Mouse (Mus musculus): ENCODE measurements around the gene Mrpl46.

Gene Mrpl46

DNA sequence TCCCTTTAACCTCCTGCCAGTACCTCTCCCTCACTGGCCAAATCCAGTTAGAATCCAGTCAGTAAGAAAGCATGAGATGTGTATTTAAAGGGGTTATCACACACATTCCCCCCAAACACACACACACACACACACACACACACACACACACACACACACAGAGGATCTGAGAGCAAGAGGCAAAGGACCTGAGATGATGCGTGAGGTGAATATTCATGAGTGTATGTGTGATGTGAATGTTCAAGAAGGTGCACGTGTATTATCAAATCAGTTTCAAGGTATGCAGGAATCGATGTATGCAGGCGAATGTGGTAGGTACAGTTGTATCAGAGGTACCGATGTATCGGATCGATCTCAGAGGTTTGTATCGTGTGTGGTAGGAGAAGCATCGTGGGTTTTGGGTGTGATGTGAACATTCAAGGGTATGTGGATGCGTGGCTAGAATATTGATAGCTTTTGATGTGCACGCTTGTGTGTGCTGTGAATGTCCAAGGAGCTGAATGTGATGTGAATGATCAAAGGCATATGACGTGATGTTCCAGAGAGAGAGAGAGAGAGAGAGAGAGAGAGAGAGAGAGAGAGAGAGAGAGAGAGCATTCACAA, 15.3 kb downstream of the Mrpl46 start:
- no peak for DNase-seq (ENCODE audit: low read depth)

DNA sequence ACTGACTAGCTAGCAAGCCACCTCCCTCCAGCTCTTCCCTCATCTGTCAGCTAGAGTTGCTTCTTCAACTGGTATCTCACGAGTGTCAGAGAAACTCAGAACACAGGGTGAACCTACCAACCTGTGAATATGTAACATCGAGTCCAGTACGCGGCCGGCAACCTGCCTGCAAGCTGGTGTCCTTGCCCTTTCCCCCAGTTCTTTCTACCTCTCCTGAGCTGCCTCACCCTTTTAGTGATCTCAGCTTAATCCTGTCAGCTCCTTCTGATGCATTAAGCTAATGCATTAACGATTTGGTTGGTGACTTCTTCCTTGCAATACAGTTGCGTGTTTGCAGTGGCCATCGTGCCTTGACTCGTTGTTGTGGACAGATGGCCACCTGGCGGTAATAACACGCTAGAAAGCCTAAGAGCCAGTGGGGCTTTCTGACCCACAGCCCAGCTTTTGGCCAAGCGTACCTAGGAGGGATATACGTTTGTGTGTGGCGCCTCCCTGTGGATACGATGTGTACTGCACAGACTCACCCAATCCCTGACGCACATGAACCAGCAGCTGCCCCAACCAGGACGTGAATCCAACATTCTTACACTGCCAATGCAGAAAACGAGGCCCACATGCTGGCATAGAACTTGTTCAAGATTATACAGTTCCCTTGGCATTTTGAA, 17.2 kb downstream of the Mrpl46 start:
- peak; percentile 30 for DNase-seq (ENCODE audit: low read depth)

DNA sequence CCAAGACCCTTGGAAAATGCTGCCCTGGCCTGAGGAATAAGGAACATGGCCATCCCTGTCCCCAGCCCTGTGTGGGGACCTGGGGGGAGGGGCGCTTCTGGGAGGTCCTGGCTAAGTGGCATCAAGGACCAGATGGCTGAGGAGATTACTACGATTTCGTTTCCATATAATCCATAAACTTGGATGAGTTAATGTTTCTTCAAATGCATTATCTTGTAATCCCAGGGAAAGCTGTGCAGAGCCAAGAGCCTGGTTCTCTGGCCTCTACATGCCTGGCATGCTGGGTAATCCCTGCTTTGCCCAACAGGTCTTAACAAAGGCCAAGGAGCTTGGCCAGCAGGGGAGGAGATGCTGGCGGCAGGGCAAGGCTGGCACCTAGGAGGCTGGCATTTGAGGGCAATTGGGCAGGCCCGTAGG, 18.1 kb downstream of the Mrpl46 start:
- DNase-seq (ENCODE audit: low read depth): no peak

GRCm38 (mm10) chr7:78763801-78764200, 19.5 kb downstream of the Mrpl46 start:
- DNase-seq (ENCODE audit: low read depth): no peak

DNA sequence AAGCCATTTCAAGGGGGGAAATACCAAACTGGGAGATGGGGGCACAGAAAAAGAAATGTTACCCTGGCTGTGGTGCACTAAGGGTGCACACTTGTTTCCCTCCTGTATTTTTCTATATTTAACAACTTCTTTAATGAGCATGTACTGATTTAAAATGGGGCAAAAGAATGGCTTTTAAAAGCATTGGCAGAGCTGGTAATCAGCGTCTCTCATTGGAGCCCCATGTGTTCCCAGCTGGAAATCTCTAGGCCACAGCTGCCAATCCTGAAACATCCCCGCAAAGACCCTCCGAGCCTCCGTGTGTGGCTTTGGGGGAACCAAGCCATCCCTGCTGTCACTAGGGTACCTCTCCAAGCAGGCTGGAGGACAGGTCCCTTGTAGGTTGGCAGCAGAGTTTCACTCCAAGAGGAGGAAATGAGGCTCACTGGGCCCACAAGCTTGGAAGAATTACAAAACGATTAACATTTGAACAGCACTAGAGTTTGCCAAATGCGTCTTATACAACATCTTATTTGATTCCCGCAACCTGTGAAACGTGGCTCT, 28.8 kb downstream of the Mrpl46 start:
- no peak for DNase-seq (ENCODE audit: low read depth)

- DNase-seq (ENCODE audit: low read depth): no peak
These were observed 29.4 kb downstream of the Mrpl46 start for GRCm38 (mm10) chr7:78753752-78754457.

DNA sequence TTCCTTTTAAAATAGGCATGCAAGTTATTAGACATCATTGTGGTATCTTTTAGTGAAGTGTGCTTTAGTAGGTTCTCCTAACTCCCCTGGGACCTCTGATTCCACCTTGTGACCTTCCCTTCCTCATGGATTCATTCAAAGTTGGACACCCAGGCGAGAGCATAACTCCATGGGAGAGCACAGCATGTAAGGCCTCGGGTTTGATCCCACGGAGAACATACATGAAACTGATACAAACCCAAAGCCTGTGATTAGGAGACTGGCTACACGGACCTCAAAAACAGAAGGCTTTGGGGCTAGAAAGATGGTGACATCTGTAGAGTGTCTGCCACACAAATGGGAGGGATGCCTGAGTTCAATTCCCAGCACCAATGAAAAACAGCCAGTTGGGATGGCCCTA, 30.4 kb downstream of the Mrpl46 start:
- DNase-seq (ENCODE audit: low read depth): no peak

- DNase-seq (ENCODE audit: low read depth): no peak
These were observed 39.5 kb downstream of the Mrpl46 start for GRCm38 (mm10) chr7:78743731-78744385.

DNA sequence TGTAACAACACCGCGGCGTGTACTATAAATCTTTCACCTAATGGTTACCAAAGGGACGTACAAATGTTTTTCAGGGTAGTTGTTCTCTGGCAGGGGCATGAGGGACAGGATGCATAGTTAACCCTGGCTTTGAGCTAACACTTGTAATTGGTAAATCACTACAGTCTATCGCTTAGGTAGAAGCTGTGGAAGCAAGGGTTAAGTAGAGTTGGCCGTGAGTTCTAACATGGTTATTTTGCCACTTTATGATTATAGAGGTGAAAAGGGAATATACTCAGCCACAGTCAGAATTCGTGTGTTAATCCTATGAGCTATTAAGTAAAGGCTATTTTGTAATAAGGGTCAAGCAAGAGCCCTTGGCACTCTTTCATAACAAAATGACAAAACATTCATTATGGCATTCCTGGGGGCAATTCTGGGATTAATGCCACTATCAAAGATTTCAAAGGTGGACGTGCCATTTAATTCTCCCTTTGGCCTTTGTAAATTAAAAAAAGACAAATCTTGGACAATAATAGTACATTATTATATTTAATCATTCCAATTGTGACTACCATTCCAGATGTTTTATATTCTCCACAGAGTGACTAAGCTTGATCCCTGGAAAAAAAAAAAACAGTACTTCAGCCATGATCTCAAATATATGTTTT, 43.9 kb downstream of the Mrpl46 start:
- no peak for DNase-seq (ENCODE audit: low read depth)

DNA sequence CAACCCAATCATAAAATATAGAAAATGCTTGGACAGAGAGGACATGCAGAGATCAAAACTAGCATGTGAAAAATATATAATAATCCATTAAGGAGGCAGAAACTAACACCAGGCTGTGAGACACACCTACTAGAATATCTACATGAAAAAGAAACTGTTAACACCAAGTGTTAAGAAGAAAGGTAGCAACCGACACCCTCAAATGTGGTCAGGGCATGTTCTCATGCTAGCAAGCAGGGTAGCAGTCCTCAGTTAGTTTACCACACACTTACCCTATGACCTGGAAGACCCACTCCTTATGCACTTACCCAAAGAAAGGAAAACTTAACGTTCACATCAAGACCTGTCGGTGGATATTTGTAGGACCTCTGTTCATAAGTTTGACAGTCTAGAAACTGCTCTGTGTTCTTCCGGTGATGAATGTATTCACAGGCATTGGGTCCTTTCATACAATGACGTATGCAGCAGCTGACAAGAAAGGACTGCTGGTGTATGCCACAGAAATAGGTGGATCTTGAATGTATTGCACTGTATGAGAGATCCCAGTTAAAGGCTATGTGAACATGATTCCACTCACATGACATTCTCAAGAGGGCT, 45.6 kb downstream of the Mrpl46 start, which contains the start of gene Ntrk3:
TSS of gene Ntrk3 (minus strand) at position 399 of the 597 bp plus-strand sequence.
- DNase-seq (ENCODE audit: low read depth): no peak

DNA sequence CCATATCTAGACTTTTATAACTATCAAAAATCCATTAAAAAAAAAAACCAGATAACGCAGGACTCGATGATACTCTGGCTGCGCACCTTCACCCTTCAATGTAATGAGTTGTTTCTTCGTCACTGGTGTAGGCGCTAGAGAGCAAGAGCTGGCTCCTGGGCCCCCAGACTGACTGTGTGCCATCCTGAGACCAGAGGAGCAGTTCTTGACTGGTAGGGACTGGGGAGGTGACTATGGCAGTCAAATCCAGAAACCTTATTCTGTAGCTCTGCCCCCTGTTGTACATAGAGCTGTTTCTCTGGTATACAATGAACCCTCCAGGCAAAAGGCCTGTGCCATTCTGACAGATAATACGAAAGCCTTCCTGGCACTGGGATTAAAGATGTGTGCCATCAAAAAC, 46.1 kb downstream of the Mrpl46 start:
- DNase-seq (ENCODE audit: low read depth): no peak

- DNase-seq (ENCODE audit: low read depth): no peak
These were observed 51.9 kb downstream of the Mrpl46 start for GRCm38 (mm10) chr7:78731391-78731790.
